Mouse (Mus musculus): Measurements from ENCODE around the gene Sez6.

Sez6 gene

GRCm38 (mm10) chr11:77950125-77950685, 19.6 kb downstream of the Sez6 start:
- DNase-seq: peak in 1 of 2 experiments; percentile 33

GRCm38 (mm10) chr11:77950797-77951228, 20.2 kb downstream of the Sez6 start:
- DNase-seq: no peak

GRCm38 (mm10) chr11:77953671-77954070, 23.1 kb downstream of the Sez6 start:
- DNase-seq: peak; percentile 24 to 76

DNA sequence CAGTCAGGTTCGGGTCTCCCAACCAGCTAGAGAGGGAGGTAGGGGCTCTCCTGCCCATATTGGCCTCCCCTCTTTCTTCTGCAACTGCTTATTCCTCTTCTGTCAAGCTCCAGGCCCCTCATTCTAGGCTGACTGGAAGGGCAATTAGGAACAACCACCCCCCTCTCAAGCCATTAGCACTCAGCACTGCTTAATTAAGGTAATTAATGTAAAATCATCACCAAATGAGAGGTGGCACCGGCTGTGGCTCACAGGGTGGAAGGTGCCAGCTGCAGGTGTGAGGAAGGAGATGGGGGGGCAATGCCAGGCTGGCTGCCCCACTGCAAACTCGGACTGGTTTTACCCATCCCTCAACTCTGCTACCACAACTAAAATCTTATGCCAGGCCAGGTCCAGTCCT, 25.8 kb downstream of the Sez6 start:
- no peak for DNase-seq

DNA sequence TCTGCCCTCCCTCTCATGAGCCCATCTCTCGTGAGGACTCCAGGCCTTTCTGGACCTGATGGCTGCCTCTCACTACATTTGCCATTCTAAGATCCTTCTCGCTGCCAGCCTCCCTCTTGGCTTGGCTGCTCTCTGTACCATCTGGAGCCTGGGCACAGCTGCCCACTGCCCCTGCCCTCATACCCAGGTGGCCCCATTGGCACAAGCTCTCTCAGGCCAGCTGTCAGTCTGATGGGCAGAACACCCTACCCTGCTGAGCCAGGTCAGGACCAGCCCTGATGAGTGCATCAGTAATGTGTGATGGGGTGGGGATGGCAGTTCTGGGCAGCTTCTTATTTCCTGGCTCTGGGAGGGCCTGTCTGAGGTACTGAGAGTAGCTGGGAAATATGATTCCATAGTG, 27.7 kb downstream of the Sez6 start:
- DNase-seq: no peak

DNA sequence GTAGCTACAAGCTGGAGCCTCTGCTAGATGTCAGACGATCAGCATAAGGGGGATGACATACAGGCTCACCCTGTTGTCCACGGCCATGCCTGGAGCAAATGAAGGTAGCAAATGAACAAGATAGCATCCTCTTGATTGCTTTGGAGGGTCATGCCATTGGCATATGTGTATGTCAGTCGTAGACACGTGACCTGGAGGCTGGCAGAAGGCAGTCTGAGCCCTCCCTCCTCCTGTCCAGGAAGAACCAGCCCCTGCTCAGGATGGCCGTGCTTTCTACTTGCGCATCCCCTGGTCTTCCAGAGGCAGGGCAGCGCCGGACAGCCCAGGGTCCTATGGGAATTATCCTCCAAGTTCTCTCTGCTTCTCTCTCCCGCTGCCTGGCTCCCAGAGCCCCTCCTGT, 28.3 kb downstream of the Sez6 start:
- no peak for DNase-seq

- no peak for DNase-seq
Measured at GRCm38 (mm10) chr11:77960199-77960598, 29.6 kb downstream of the Sez6 start.

GRCm38 (mm10) chr11:77960898-77961297, 30.3 kb downstream of the Sez6 start:
- no peak for DNase-seq

- DNase-seq: no peak
Measured at GRCm38 (mm10) chr11:77962946-77963345, 32.3 kb downstream of the Sez6 start.

GRCm38 (mm10) chr11:77964415-77965095, 34.0 kb downstream of the Sez6 start:
- no peak for DNase-seq

- DNase-seq: peak; percentile 31 to 42
Measured at GRCm38 (mm10) chr11:77965101-77966036, 34.8 kb downstream of the Sez6 start.

GRCm38 (mm10) chr11:77966037-77966391, 35.4 kb downstream of the Sez6 start:
- peak in 1 of 2 experiments; percentile 29 for DNase-seq

DNA sequence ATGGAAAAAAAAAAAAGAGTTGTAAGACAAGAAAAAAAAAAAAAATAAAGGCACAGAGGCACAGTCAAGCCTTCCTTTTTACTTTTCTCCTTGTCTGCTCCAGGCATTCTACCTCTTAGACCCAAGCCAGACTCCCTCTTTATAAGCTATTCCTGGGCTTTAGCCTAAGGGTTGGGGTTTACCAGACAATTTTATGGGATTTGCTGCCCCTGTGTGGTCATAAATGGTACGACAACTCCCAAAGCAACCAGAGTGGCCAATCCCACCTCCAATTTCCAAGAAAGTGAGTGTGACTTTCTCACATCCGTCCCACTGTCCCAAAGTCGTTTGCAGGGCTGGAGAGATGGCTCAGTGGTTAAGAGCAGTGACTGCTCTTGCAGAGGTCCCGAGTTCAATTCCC, 36.5 kb downstream of the Sez6 start:
- peak; percentile 71 to 87 for DNase-seq

GRCm38 (mm10) chr11:77968786-77969185, 38.2 kb downstream of the Sez6 start:
- no peak for DNase-seq

- DNase-seq: no peak
Measured at GRCm38 (mm10) chr11:77970718-77971117, 40.1 kb downstream of the Sez6 start.

DNA sequence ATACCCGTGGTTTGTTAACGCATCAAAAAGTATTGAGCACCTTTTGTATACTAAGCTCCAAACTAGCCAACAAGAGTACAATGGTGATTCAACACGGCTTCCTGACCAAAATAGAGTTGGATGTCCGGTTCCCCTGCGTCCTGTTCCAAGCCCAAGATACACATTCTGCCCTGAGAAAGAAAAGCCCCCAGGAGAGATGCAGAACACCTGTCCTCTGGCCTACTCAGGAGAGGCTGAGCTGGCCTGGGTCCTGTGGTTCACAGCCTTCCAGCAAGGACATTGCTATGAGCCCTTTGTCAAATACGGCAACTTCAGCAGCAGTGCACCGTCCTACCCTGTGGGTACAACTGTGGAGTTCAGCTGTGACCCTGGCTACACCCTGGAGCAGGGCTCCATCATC, 42.9 kb downstream of the Sez6 start:
- no peak for DNase-seq

DNA sequence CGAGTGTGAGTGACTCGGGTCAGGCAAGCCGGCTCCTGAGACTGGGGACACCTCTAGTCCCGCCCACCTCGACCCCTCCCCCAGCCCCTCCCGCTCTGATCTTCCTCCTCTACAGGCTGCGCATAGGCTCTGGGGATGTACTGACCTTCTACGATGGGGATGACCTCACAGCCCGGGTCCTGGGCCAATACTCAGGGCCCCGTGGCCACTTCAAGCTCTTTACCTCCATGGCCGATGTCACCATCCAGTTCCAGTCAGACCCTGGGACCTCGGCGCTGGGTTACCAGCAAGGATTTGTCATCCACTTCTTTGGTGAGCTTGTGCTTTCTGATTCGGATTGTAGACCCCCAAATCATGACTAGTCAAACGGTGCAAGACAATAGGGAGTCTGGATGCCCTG, 43.7 kb downstream of the Sez6 start:
- DNase-seq: no peak

- DNase-seq: no peak
Measured at GRCm38 (mm10) chr11:77975873-77976272, 45.3 kb downstream of the Sez6 start.

DNA sequence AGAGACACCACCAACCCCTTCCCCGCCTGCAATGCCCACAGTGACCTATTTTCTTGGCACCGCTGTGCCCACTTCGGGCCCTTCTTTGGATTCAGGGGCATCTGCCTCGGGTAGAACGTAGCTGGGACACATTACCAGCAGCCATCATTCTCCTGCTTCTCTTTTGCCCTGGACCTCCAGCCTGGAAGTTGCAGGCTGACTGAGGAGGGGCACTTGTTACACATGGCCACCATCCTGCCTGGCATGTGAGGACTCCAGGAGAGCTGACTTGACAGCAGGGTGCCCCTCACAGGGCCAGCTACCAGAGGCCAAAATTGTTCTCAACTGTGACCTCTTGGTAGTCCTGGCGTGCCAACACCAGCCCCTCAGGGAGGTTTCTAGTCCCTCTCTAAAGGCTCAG, 47.6 kb downstream of the Sez6 start:
- no peak for DNase-seq

DNA sequence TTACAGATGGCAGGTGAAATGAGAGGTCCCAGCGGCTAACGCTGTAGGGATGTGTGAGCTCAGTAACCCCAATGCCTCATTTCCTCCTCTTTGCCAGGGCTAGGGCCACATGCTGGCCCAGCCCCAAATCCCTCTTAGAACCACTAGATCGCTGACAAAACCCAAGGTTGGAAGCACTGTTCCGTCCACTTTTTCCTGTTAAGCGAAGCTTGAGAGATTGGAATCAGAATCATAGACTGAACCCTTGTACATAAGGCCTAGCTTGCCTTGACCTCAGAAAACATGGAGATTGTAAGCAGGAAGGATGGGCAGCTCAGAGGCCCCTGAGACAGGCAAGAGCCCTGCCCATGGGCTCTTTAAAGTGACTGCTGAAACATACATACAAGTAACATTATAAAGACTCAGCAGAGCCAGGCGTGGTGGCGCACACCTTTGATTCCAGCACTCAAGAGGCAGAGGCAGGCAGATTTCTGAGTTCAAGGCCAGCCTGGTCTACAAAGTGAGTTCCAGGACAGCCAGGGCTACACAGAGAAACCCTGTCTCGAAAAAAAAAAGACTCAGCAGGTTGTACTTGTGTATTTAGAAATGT, 48.7 kb downstream of the Sez6 start:
- DNase-seq: no peak

DNA sequence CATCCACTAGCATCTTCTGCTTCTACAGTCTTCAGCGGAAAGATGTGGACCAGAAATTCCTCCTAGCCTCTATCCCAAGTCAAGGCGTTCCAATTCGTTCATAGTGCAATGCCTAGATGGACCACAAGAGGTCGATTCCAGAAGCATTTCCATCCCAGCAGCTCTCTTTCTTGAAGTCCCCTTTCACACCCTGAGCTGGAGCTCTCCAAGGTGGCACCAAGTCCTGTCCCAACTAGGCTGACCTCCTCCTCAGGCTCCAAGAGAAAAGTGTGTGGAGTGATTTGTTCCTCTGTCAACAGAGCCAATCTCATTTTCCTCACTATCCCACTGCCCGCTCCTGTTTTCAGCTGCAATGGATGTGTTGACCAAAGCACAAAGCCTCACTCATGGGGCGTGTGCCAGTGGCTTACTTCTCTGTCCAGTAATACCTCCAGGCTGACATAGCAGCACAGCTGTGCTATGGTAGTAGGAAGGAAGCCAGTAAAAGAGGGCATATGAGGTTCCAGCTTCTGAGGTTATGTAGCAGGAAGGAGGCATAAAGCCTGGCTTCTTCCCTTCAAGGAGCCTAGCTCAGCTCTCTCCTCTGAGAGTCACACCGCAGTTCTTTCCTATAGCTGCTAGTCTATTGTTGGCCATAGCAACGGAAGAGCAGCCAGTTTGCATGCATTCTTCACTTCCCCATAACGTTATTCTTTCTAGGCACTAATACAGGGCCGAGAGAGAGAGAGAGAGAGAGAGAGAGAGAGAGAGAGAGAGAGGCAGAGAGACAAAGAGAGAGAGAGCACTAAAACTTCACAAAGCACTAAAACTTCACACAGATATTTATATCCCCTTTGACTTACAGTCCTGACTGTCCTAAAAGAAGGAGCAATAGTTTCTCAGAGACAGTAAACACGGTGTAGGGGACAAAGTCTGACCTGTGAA, 49.9 kb downstream of the Sez6 start:
- peak; percentile 71 to 75 for DNase-seq

Data from kidney, postnatal 36 days (tissue).